Mouse (Mus musculus) embryonic facial prominence, embryonic 10.5 days (tissue): ENCODE data around the gene Rbpj. TPM values are rescaled to one million over a fixed set of nuclear protein-coding genes. Genes with fewer than 3 reads are reported as not detected.

Source experiments
- DNase-seq: peaks from one replicate; pipeline ENCODE4 v3.0.0-alpha.2; 2017; ENCODE audit warnings: low spot score
- H3K27ac ChIP-seq: fragments of 300-500 bp; sonication (generic); replicated peaks from 2 replicates; pipeline ENCODE4 v1.5.1; 2016; ENCODE audit warnings: mild to moderate bottlenecking
- H3K27me3 ChIP-seq: fragments of 300-500 bp; sonication (generic); replicated peaks from 2 replicates; pipeline ENCODE4 v1.6.1; 2016; ENCODE audit warnings: low read depth, mild to moderate bottlenecking; ENCODE audit not compliant: poor library complexity, severe bottlenecking
- H3K36me3 ChIP-seq: fragments of 300-500 bp; sonication (generic); replicated peaks from 2 replicates; pipeline ENCODE4 v1.6.1; 2016; ENCODE audit warnings: mild to moderate bottlenecking, moderate library complexity
- H3K4me1 ChIP-seq: fragments of 300-500 bp; sonication (generic); 2 replicates; pipeline ENCODE4 v1.6.1; 2016
- H3K4me3 ChIP-seq: fragments of 300-500 bp; sonication (generic); 2 replicates; pipeline ENCODE4 v1.5.1; 2016; ENCODE audit warnings: mild to moderate bottlenecking, moderate library complexity
- H3K9me3 ChIP-seq: fragments of 300-500 bp; sonication (generic); 2 replicates; pipeline ENCODE4 v1.6.1; 2016; ENCODE audit warnings: mild to moderate bottlenecking
- WGBS: fragments of 180-500 bp; shearing (Covaris S2); methylation state at CpG from one replicate; pipeline ENCODE4 v1.1.7; 2016; 5-methylcytosine and 5-hydroxymethylcytosine counted together
- polyA plus RNA-seq: library from polyadenylated mRNA; unstranded; fragments of >200 nt; fragmentation: Nextera tagmentation; extraction: Ambion mirVana; gene quantifications from 2 replicates; pipeline ENCODE4 v1.2.1, GENCODE M21; 2016

Gene Rbpj
- polyA plus RNA-seq, 1 experiment from 2014 or later, result 44.9 TPM

DNA sequence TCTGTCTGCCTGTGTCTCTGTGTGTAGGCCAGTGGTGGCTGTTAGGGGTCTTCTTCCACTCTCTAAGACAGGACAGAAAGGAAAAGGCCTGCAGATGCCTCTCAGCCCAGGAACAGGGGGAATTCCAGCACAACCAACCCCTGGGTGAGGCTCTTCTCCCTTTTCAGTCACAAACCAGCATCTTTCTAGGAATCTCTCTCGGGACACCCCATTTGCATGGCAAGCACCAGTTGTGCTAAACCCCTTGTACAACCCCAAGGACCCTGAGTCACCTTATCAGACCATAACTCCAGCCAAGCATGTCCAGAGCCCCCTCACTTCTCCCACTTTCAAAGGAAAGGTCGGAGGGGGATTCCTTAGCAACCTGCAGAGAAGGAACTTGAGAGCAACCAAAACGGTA lies 13.0 kb upstream of the Rbpj start:
- no peak overlapping the region for H3K27ac ChIP-seq
- H3K27me3 ChIP-seq, result no peaks in the 10 kb centered on the region
- peaks cover 5% of the 10 kb centered on the region; the same call in 1 of the 2 replicates for H3K4me1 ChIP-seq
- 73% methylated on average over 3 of the region's 3 CpGs for WGBS
- H3K4me3 ChIP-seq, result no peak overlapping the region
- no peak for DNase-seq
- H3K36me3 ChIP-seq, result no peaks in the 10 kb centered on the region
- no peaks in the 10 kb centered on the region for H3K9me3 ChIP-seq

DNA sequence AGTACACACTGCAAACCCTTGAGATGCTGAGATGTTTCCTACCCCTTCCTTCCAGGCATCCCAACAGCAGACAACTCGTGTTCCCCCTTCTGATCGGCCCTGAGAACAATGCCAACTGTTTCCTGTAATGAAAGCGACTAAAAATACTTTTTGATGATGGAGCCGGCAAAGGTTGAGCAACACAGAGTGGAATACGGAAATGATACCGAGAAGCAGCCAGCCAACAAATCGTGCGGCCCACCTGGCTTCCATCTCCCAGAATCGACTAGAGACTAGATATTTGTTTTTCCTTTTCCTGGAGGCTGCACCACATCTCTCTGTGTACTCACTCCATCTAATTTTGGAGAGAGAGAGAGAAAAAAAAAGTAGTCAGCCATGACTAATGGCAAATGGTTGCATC lies 11.2 kb upstream of the Rbpj start:
- Histone ChIP-seq H3K9me3 (no peaks in the 10 kb centered on the region), H3K4me1 (peaks cover 5% of the 10 kb centered on the region; the same call in 1 of the 2 replicates), H3K27me3 (no peaks in the 10 kb centered on the region), H3K27ac (no peak overlapping the region), H3K36me3 (no peaks in the 10 kb centered on the region), H3K4me3 (no peak overlapping the region)
- 85% methylated on average over 9 of the region's 9 CpGs for WGBS
- DNase-seq, result no peak

GRCm38 (mm10) chr5:53455459-53455858 lies 10.5 kb upstream of the Rbpj start:
- WGBS, result 92% methylated on average over 5 of the region's 5 CpGs
- Histone ChIP-seq H3K36me3 (no peaks in the 10 kb centered on the region), H3K4me3 (no peak overlapping the region), H3K9me3 (no peaks in the 10 kb centered on the region), H3K27ac (no peak overlapping the region), H3K27me3 (no peaks in the 10 kb centered on the region), H3K4me1 (peaks cover 5% of the 10 kb centered on the region; the same call in 1 of the 2 replicates)
- no peak for DNase-seq

- WGBS, result 77% methylated on average over 5 of the region's 5 CpGs
- no peaks in the 10 kb centered on the region for H3K36me3 ChIP-seq
These were observed 5.8 kb upstream of the Rbpj start for GRCm38 (mm10) chr5:53460196-53460595.

GRCm38 (mm10) chr5:53463098-53464018 lies 2.6 kb upstream of the Rbpj start:
- no peaks in the 10 kb centered on the region for H3K36me3 ChIP-seq
- peaks cover 15% of the 10 kb centered on the region; the same call in 1 of the 2 replicates for H3K27me3 ChIP-seq
- H3K4me1 ChIP-seq, result peaks cover 6% of the 10 kb centered on the region; the same call in 1 of the 2 replicates
- H3K4me3 ChIP-seq, result no peak overlapping the region
- 76% methylated on average over 11 of the region's 11 CpGs for WGBS
- H3K9me3 ChIP-seq, result no peaks in the 10 kb centered on the region
- no peak for DNase-seq
- no peak overlapping the region for H3K27ac ChIP-seq

More at GRCm38 (mm10) chr5:53460196-53460595, 5.8 kb upstream of the Rbpj start:
- H3K9me3 ChIP-seq, result no peaks in the 10 kb centered on the region
- no peak for DNase-seq
- no peaks in the 10 kb centered on the region for H3K27me3 ChIP-seq
- peaks cover 6% of the 10 kb centered on the region; the same call in 1 of the 2 replicates for H3K4me1 ChIP-seq
- H3K27ac ChIP-seq, result no peak overlapping the region
- H3K4me3 ChIP-seq, result no peak overlapping the region

GRCm38 (mm10) chr5:53466422-53467333 lies 726 bp downstream of the Rbpj start:
- H3K9me3 ChIP-seq, result no peaks in the 10 kb centered on the region
- WGBS, result 79% methylated on average over 16 of the region's 16 CpGs
- no peak overlapping the region for H3K27ac ChIP-seq
- H3K4me3 ChIP-seq, result no peak overlapping the region
- peaks cover 34% of the 10 kb centered on the region for H3K27me3 ChIP-seq
- peaks cover 28% of the 10 kb centered on the region for H3K4me1 ChIP-seq
- no peak for DNase-seq
- H3K36me3 ChIP-seq, result no peaks in the 10 kb centered on the region

DNA sequence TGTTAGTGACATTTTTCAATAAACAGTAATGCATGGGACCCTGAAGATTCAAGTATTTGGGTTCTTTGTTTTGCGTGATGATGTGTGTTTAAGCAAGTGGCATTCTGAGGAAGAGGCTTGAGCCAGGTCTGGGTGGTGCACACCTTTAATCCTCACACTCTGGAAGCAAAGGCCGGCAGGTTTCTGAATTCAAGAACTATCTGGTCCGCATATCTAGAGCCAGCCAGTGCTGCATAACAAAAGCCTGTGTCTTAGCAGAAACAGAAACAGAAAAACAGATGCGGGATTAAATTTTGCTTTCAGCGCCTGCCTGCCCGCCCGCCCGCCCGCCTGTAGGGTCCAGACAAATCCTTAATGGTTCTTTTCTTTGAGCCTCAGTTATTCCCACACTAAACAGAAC lies 1.6 kb downstream of the Rbpj start:
- peaks cover 33% of the 10 kb centered on the region for H3K4me1 ChIP-seq
- H3K27me3 ChIP-seq, result peaks cover 34% of the 10 kb centered on the region
- 52% methylated on average over 9 of the region's 9 CpGs for WGBS
- no peak overlapping the region for H3K27ac ChIP-seq
- no peaks in the 10 kb centered on the region for H3K9me3 ChIP-seq
- H3K4me3 ChIP-seq, result no peak overlapping the region
- DNase-seq, result no peak
- no peaks in the 10 kb centered on the region for H3K36me3 ChIP-seq

GRCm38 (mm10) chr5:53468366-53468765 lies 2.4 kb downstream of the Rbpj start:
- H3K4me3 ChIP-seq, result no peak overlapping the region
- H3K27me3 ChIP-seq, result peaks cover 34% of the 10 kb centered on the region
- no peak overlapping the region for H3K27ac ChIP-seq
- no peaks in the 10 kb centered on the region for H3K36me3 ChIP-seq
- 48% methylated on average over 8 of the region's 8 CpGs for WGBS
- H3K9me3 ChIP-seq, result no peaks in the 10 kb centered on the region
- DNase-seq, result no peak
- H3K4me1 ChIP-seq, result peaks cover 37% of the 10 kb centered on the region

DNA sequence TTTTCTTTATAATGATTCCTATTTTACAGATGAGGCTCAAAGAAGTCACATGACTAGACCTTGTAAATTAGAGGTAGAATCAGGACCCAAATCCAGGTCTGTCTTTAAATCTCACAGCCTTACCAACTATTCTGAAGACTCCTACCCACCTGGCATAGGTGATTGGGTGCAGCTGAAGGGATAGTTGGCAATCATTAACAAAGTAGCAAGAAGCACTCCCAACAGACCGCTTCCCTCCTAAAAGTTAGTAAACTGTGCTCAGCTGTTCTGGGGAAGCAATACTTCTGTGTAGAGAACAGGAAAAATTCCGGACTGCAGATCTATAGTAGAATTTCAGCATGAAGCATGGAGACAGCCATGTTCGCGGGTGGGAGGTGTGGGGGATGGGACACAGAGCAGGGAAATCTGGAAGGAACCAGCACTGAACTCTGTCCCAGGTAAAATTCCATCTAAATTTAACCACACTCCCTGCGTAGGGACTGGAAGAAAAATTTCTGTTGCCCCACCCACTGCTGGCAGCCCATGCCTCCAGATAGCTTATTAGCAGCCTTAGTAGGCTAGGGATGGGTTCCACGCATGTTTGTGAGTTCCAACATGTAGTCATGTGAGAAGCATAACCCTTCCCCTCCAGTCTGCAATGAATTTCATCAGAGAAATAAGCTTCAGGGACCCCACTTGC lies 3.3 kb downstream of the Rbpj start:
- no peak overlapping the region for H3K27ac ChIP-seq
- peaks cover 40% of the 10 kb centered on the region for H3K4me1 ChIP-seq
- DNase-seq, result no peak
- H3K4me3 ChIP-seq, result no peak overlapping the region
- 74% methylated on average over 6 of the region's 6 CpGs for WGBS
- no peaks in the 10 kb centered on the region for H3K9me3 ChIP-seq
- H3K27me3 ChIP-seq, result peaks cover 34% of the 10 kb centered on the region
- no peaks in the 10 kb centered on the region for H3K36me3 ChIP-seq

GRCm38 (mm10) chr5:53469777-53470131 lies 3.8 kb downstream of the Rbpj start:
- peaks cover 45% of the 10 kb centered on the region for H3K4me1 ChIP-seq
- no peaks in the 10 kb centered on the region for H3K9me3 ChIP-seq
- no peak for DNase-seq
- no peak overlapping the region for H3K4me3 ChIP-seq
- no peak overlapping the region for H3K27ac ChIP-seq
- H3K36me3 ChIP-seq, result no peaks in the 10 kb centered on the region
- 53% methylated on average over 9 of the region's 9 CpGs for WGBS
- peaks cover 34% of the 10 kb centered on the region for H3K27me3 ChIP-seq

GRCm38 (mm10) chr5:53470141-53471079 lies 4.5 kb downstream of the Rbpj start:
- Histone ChIP-seq H3K9me3 (no peaks in the 10 kb centered on the region), H3K27ac (no peak overlapping the region), H3K4me3 (no peak overlapping the region), H3K4me1 (peaks cover 45% of the 10 kb centered on the region), H3K27me3 (peaks cover 34% of the 10 kb centered on the region), H3K36me3 (no peaks in the 10 kb centered on the region)
- peak; percentile 46 for DNase-seq
- 28% methylated on average over 16 of the region's 16 CpGs for WGBS
